Comparison of ENCODE assay signal across 8 mouse cellular contexts in the genomic region with DNA sequence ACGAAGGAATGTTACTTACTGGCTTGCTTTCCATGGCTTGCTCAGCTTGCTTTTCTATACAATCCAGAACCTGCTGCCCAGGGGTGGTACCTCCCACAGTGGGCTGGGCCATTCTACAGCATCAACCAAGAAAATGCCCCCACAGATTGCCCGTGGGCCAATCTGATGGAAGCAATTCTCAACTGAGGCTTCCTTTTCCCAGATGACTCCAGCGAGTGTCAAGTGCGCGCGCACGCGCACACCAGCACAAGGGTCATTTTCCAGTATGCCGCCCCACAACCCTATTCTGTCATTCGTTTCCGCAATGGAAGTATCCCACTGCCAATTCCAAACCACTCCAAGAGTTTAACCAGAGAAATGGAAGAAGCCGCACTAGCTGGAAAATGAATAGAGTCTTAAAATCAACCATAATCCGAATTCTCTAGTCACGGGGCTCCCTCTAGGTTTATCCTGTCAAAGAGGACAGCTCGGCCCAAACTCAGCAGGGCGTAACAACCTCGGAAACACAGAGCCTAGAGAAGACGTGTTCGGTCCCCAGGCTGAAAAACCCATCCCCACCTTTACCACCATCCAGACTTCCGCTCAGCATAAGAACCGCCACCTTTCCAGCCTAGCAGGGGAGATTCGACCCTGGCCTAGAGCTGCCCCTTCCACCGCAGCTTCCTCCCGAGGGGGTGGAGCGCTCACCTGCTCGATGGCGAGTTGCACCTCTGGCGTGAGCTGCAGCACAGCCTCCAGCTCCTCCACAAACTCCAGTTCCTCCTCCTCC. TPM values are rescaled to one million over a fixed set of nuclear protein-coding genes. Genes with fewer than 3 reads are reported as not detected.
DNase-seq lines count a peak whose midpoint lies in the region; ATAC-seq lines count a peak whose summit lies in the region.

No protein-coding gene starts in this region.

- peak overlapping the region; percentile 90 for H3K4me3 ChIP-seq in brown adipose tissue, adult 24 weeks (ENCODE audit: insufficient read depth, low read depth, low read length)
- peak overlapping the region; percentile 89 for H3K4me3 ChIP-seq in forebrain, embryonic 12.5 days (replicated peaks)
- peak overlapping the region; percentile 86 for H3K4me3 ChIP-seq in midbrain, embryonic 11.5 days (ENCODE audit: low read depth, low read length)
- H3K4me3 ChIP-seq in stomach, embryonic 14.5 days (ENCODE audit: low read depth, low read length), result peak overlapping the region; percentile 64

- 3% methylated on average over 28 of the region's 28 CpGs for WGBS in forebrain, embryonic 12.5 days
- WGBS in midbrain, embryonic 11.5 days, result 2% methylated on average over 28 of the region's 28 CpGs
- 2% methylated on average over 28 of the region's 28 CpGs for WGBS in stomach, embryonic 14.5 days

- peak; percentile 22 for DNase-seq in cerebellum, adult 11 months
- no peak for DNase-seq in cerebellum, adult 9-10 months
- DNase-seq in left cerebral cortex, postnatal 4 days, result peak; percentile 31
- DNase-seq in midbrain, embryonic 11.5 days (ENCODE audit: low spot score, missing footprints), result no peak

- H3K36me3 ChIP-seq in forebrain, embryonic 12.5 days (replicated peaks), result peaks cover 7% of the 10 kb centered on the region
- no peaks in the 10 kb centered on the region for H3K36me3 ChIP-seq in midbrain, embryonic 11.5 days (ENCODE audit: control insufficient read depth, insufficient read depth, low read length)
- 0 out of 2 replicates have a peak, but pooled peaks cover 2% of the 10 kb centered on the region for H3K36me3 ChIP-seq in stomach, embryonic 14.5 days (ENCODE audit: control insufficient read depth, insufficient read depth, low read length)

- peak; percentile 86 for ATAC-seq in forebrain, embryonic 12.5 days (ENCODE audit: low FRiP score)
- peak; percentile 59 for ATAC-seq in inflammation-experienced regulatory T-cells, adult 6 months
- ATAC-seq in midbrain, embryonic 11.5 days (ENCODE audit: low FRiP score), result peak; percentile 65
- peak; percentile 83 for ATAC-seq in stomach, embryonic 14.5 days (ENCODE audit: insufficient number of reproducible peaks, insufficient read depth, low FRiP score, low read depth)

- H3K27me3 ChIP-seq in forebrain, embryonic 12.5 days, result no peaks in the 10 kb centered on the region
- H3K27me3 ChIP-seq in midbrain, embryonic 11.5 days (ENCODE audit: control insufficient read depth, insufficient read depth, low read length), result no peaks in the 10 kb centered on the region
- H3K27me3 ChIP-seq in stomach, embryonic 14.5 days (ENCODE audit: control insufficient read depth, insufficient read depth, low read length), result no peaks in the 10 kb centered on the region

- H3K9ac ChIP-seq in forebrain, embryonic 12.5 days, result peak overlapping the region; percentile 74
- peak overlapping the region; percentile 79 for H3K9ac ChIP-seq in midbrain, embryonic 11.5 days (ENCODE audit: low read length)
- peak overlapping the region; percentile 72 for H3K9ac ChIP-seq in stomach, embryonic 14.5 days (replicated peaks; ENCODE audit: low read depth, low read length)

- peaks cover 5% of the 10 kb centered on the region; the same call in 1 of the 2 replicates for H3K4me1 ChIP-seq in brown adipose tissue, adult 24 weeks (ENCODE audit: control insufficient read depth, insufficient read depth, insufficient read length, low read length)
- H3K4me1 ChIP-seq in forebrain, embryonic 12.5 days, result peaks cover 14% of the 10 kb centered on the region
- peaks cover 9% of the 10 kb centered on the region for H3K4me1 ChIP-seq in midbrain, embryonic 11.5 days (ENCODE audit: control insufficient read depth, insufficient read depth, low read length)
- peaks cover 7% of the 10 kb centered on the region; the same call in 1 of the 2 replicates for H3K4me1 ChIP-seq in stomach, embryonic 14.5 days (ENCODE audit: control insufficient read depth, insufficient read depth, low read length)

- no peaks in the 10 kb centered on the region for H3K9me3 ChIP-seq in forebrain, embryonic 12.5 days
- no peaks in the 10 kb centered on the region for H3K9me3 ChIP-seq in midbrain, embryonic 11.5 days (ENCODE audit: control insufficient read depth, low read length)
- H3K9me3 ChIP-seq in stomach, embryonic 14.5 days (ENCODE audit: control insufficient read depth, low read depth, low read length), result no peaks in the 10 kb centered on the region

- H3K27ac ChIP-seq in brown adipose tissue, adult 24 weeks (replicated peaks; ENCODE audit: low read depth, low read length), result peak overlapping the region; percentile 40; the same call in 1 of the 2 replicates
- peak overlapping the region; percentile 77 for H3K27ac ChIP-seq in forebrain, embryonic 12.5 days
- H3K27ac ChIP-seq in midbrain, embryonic 11.5 days (ENCODE audit: low read depth, low read length), result no peak overlapping the region
- peak overlapping the region; percentile 52; the same call in 1 of the 2 replicates for H3K27ac ChIP-seq in stomach, embryonic 14.5 days (ENCODE audit: low read length)

- intact Hi-C loops in left cerebral cortex, postnatal 4 days (cut with DNase I), result no loop called here

- H3K4me2 ChIP-seq in forebrain, embryonic 12.5 days, result peak overlapping the region; percentile 95
- peak overlapping the region; percentile 93 for H3K4me2 ChIP-seq in midbrain, embryonic 11.5 days
- peak overlapping the region; percentile 95 for H3K4me2 ChIP-seq in stomach, embryonic 14.5 days (replicated peaks; ENCODE audit: low read depth, low read length)

RNA-seq across cellular contexts. Expression of gene Vps53, which starts 0.5 kb away (rescaled TPM):
- 21.9 and 22.2 TPM in 2 replicates for polyA plus RNA-seq in brown adipose tissue, adult 24 weeks (2012; ENCODE audit: insufficient read depth, insufficient read length, missing spikeins)
- polyA plus RNA-seq in forebrain, embryonic 12.5 days (2016; fragmentation: Nextera tagmentation; extraction: Ambion mirVana), result 51.9 and 55.2 TPM in 2 replicates
- polyA plus RNA-seq in inflammation-experienced regulatory T-cells, adult 6 months (2017; shearing (Covaris generic)), result 10 to 100 TPM; 41.0 to 62.8 (median 49.8) TPM
- total RNA-seq in left cerebral cortex, postnatal 4 days (2021), result 10 to 100 TPM; 75.1 to 86.2 TPM
- polyA plus RNA-seq in midbrain, embryonic 11.5 days (2014; fragmentation: Nextera tagmentation; extraction: Ambion mirVana), result 44.2 and 47.4 TPM in 2 replicates
- 39.2 and 41.7 TPM in 2 replicates for polyA plus RNA-seq in stomach, embryonic 14.5 days (2014; fragmentation: Nextera tagmentation; extraction: Ambion mirVana)

RNA-seq across cellular contexts. Expression of gene Fam57a, which starts 0.6 kb away (rescaled TPM):
- polyA plus RNA-seq in brown adipose tissue, adult 24 weeks (2012; ENCODE audit: insufficient read depth, insufficient read length, missing spikeins), result 4.3 and 4.4 TPM in 2 replicates
- polyA plus RNA-seq in forebrain, embryonic 12.5 days (2016; fragmentation: Nextera tagmentation; extraction: Ambion mirVana), result 25.4 and 26.7 TPM in 2 replicates
- polyA plus RNA-seq in inflammation-experienced regulatory T-cells, adult 6 months (2017; shearing (Covaris generic)), result 1 to 10 TPM; 2.5 to 4.5 (median 3.6) TPM
- total RNA-seq in left cerebral cortex, postnatal 4 days (2021), result 10 to 100 TPM; 22.9 to 25.9 TPM
- polyA plus RNA-seq in midbrain, embryonic 11.5 days (2014; fragmentation: Nextera tagmentation; extraction: Ambion mirVana), result 30.9 and 32.7 TPM in 2 replicates
- polyA plus RNA-seq in stomach, embryonic 14.5 days (2014; fragmentation: Nextera tagmentation; extraction: Ambion mirVana), result 73.3 and 80.6 TPM in 2 replicates

RNA-seq across cellular contexts. Expression of gene Dbil5, which starts 38.5 kb away (rescaled TPM):
- not detected in 2 replicates for polyA plus RNA-seq in brown adipose tissue, adult 24 weeks (2012; ENCODE audit: insufficient read depth, insufficient read length, missing spikeins)
- 0.37 and 0.84 TPM in 2 replicates for polyA plus RNA-seq in forebrain, embryonic 12.5 days (2016; fragmentation: Nextera tagmentation; extraction: Ambion mirVana)
- polyA plus RNA-seq in inflammation-experienced regulatory T-cells, adult 6 months (2017; shearing (Covaris generic)), result 1 to 10 TPM in 1 of 3 experiments, not detected in 2; 1.0 TPM
- total RNA-seq in left cerebral cortex, postnatal 4 days (2021), result not detected
- polyA plus RNA-seq in midbrain, embryonic 11.5 days (2014; fragmentation: Nextera tagmentation; extraction: Ambion mirVana), result 0.34 and 0.40 TPM in 2 replicates
- 0.49 and 1.3 TPM in 2 replicates for polyA plus RNA-seq in stomach, embryonic 14.5 days (2014; fragmentation: Nextera tagmentation; extraction: Ambion mirVana)

RNA-seq across cellular contexts. Expression of gene Gemin4, which starts 38.6 kb away (rescaled TPM):
- not detected in 2 replicates for polyA plus RNA-seq in brown adipose tissue, adult 24 weeks (2012; ENCODE audit: insufficient read depth, insufficient read length, missing spikeins)
- polyA plus RNA-seq in forebrain, embryonic 12.5 days (2016; fragmentation: Nextera tagmentation; extraction: Ambion mirVana), result 31.9 and 35.3 TPM in 2 replicates
- polyA plus RNA-seq in inflammation-experienced regulatory T-cells, adult 6 months (2017; shearing (Covaris generic)), result 10 to 100 TPM in 2 of 3 experiments, 1 to 10 TPM in 1; 8.3 to 13.4 (median 11.0) TPM
- total RNA-seq in left cerebral cortex, postnatal 4 days (2021), result 10 to 100 TPM in 1 of 2 experiments, 1 to 10 TPM in 1; 7.7 to 10.3 TPM
- 31.1 and 42.8 TPM in 2 replicates for polyA plus RNA-seq in midbrain, embryonic 11.5 days (2014; fragmentation: Nextera tagmentation; extraction: Ambion mirVana)
- 29.1 and 31.8 TPM in 2 replicates for polyA plus RNA-seq in stomach, embryonic 14.5 days (2014; fragmentation: Nextera tagmentation; extraction: Ambion mirVana)

Comparison
In these comparisons a context has a peak if more than half of its experiments do, and no peak if none do; other contexts are left out.
1. DNase-seq: peak in cerebellum, adult 11 months (single experiment) and left cerebral cortex, postnatal 4 days (single experiment); none in cerebellum, adult 9-10 months (single experiment) and midbrain, embryonic 11.5 days (single experiment).
2. Peak in every context shown above with its lines, with median percentiles within 50 percentile points of each other: H3K4me3 ChIP-seq, ATAC-seq, H3K4me2 ChIP-seq and H3K9ac ChIP-seq.